Mouse (Mus musculus) ES-E14 (cell line): ENCODE measurements at regions not wholly inside any gene's neighbourhood (a gene's known extent, or its start where the extent isn't known, plus 50 kb on each side); places are given as distances from the start of the nearest gene placed in this dataset.

Experiments used
- DNase-seq: peaks from one replicate; pipeline ENCODE4 v3.0.0-alpha.2; 2013; ENCODE audit warnings: low read depth, low spot score
- H3K27ac ChIP-seq: 2 replicates; pipeline ENCODE4 v1.5.1; 2012; ENCODE audit warnings: low read depth, mild to moderate bottlenecking, low read length, moderate library complexity, mixed read lengths; ENCODE audit not compliant: poor library complexity, insufficient read depth, severe bottlenecking
- H3K36me3 ChIP-seq: 2 replicates; pipeline ENCODE4 v1.6.1; 2012; ENCODE audit warnings: mild to moderate bottlenecking, low read length, moderate library complexity, mixed read lengths; ENCODE audit not compliant: control insufficient read depth, poor library complexity, insufficient read depth, severe bottlenecking
- H3K4me1 ChIP-seq, 2 experiments: fragments of 150-350 bp in 1 of 2; sonication (generic) in 1 of 2; 2 replicates each; pipeline ENCODE4 v1.6.1; 2012; ENCODE audit warnings: low read length in 2 of 2, mild to moderate bottlenecking in 1 of 2, mixed read lengths in 1 of 2; ENCODE audit not compliant: control insufficient read depth in 2 of 2, insufficient read depth in 2 of 2, poor library complexity in 1 of 2
- H3K4me3 ChIP-seq, 2 experiments: fragments of 150-350 bp in 1 of 2; sonication (generic) in 1 of 2; 2 replicates each; pipeline ENCODE4 v1.5.1; 2012; ENCODE audit warnings: low read length in 2 of 2, low read depth in 1 of 2, mild to moderate bottlenecking in 1 of 2, mixed read lengths in 1 of 2; ENCODE audit not compliant: insufficient read depth in 1 of 2, poor library complexity in 1 of 2, severe bottlenecking in 1 of 2
- H3K9ac ChIP-seq: 2 replicates; pipeline ENCODE4 v1.6.1; 2012; ENCODE audit warnings: low read depth, mild to moderate bottlenecking, low read length, mixed read lengths; ENCODE audit not compliant: poor library complexity, insufficient read depth, severe bottlenecking
- H3K9me3 ChIP-seq: fragments of 150-350 bp; sonication (generic); 2 replicates; pipeline ENCODE4 v1.6.1; 2012; ENCODE audit warnings: low read depth, mild to moderate bottlenecking, low read length; ENCODE audit not compliant: control insufficient read depth, insufficient read depth
- CHD2 ChIP-seq: IDR thresholded peaks from 2 replicates; pipeline ENCODE4 v1.6.1; 2014; ENCODE audit warnings: mild to moderate bottlenecking, low read depth, low read length, inconsistent platforms
- HCFC1 ChIP-seq: IDR thresholded peaks from 2 replicates; pipeline ENCODE4 v1.6.1; 2012; ENCODE audit warnings: low read length, inconsistent platforms, borderline replicate concordance; ENCODE audit not compliant: insufficient read depth
- MAFK ChIP-seq: IDR thresholded peaks from 2 replicates; pipeline ENCODE4 v1.6.1; 2014; ENCODE audit warnings: mild to moderate bottlenecking, low read depth, low read length, inconsistent platforms; ENCODE audit not compliant: insufficient read depth
- ZC3H11A ChIP-seq: IDR thresholded peaks from 2 replicates; pipeline ENCODE4 v1.6.1; 2012; ENCODE audit warnings: low read depth, mild to moderate bottlenecking, inconsistent platforms, low read length, borderline replicate concordance
- ZNF384 ChIP-seq: IDR thresholded peaks from 2 replicates; pipeline ENCODE4 v1.6.1; 2012; ENCODE audit warnings: low read depth, low read length, inconsistent platforms
- in situ Hi-C, 2 experiments: fragments of 600-800 bp; cut with MboI; formaldehyde crosslinking; loops; one replicate each; pipeline ENCODE4 v1.15.1; 2025; ENCODE audit warnings: low sequenced_read_pairs in 2 of 2, inconsistent platforms in 1 of 2; ENCODE audit not compliant: unreplicated experiment in 2 of 2

- Histone ChIP-seq H3K36me3 (no peaks in the 10 kb centered on the region), H3K4me1 (no peaks in the 10 kb centered on the region), H3K9ac (no peak overlapping the region), H3K27ac (no peak overlapping the region), H3K4me3 (no peak overlapping the region), H3K9me3 (no peaks in the 10 kb centered on the region)
- TF ChIP-seq HCFC1 (no peak), MAFK (no peak), CHD2 (no peak), ZC3H11A (no peak), ZNF384 (no peak)
- in situ Hi-C loops: no loop called here
- no peak for DNase-seq
Observed at GRCm38 (mm10) chr11:91041486-91041885, 353.3 kb upstream of the Tom1l1 start.
